Mouse (Mus musculus) cerebellum, adult 2 months (tissue): ENCODE data around the gene Srr. TPM values are rescaled to one million over a fixed set of nuclear protein-coding genes. Genes with fewer than 3 reads are reported as not detected.

Experiments used
- DNase-seq, 2 experiments: peaks; one replicate each; pipeline ENCODE4 v3.0.0; 2021
- H3K27ac ChIP-seq: fragments of 200-500 bp; 2 replicates; pipeline ENCODE4 v1.5.1; 2012; ENCODE audit warnings: low read length, control low read depth, inconsistent platforms; ENCODE audit not compliant: insufficient read depth
- H3K27me3 ChIP-seq: fragments of 200-500 bp; 2 replicates; pipeline ENCODE4 v1.6.1; 2012; ENCODE audit warnings: inconsistent platforms, mild to moderate bottlenecking, low read length, moderate library complexity; ENCODE audit not compliant: control insufficient read depth, insufficient read depth
- H3K4me1 ChIP-seq: fragments of 200-500 bp; 2 replicates; pipeline ENCODE4 v1.6.1; 2011; ENCODE audit warnings: low read length; ENCODE audit not compliant: control insufficient read depth, insufficient read depth
- H3K4me3 ChIP-seq: fragments of 200-500 bp; replicated peaks from 2 replicates; pipeline ENCODE3; 2011; ENCODE audit warnings: mild to moderate bottlenecking, low read depth, low read length, control low read depth; ENCODE audit not compliant: insufficient read depth
- CTCF ChIP-seq: fragments of 200-500 bp; IDR thresholded peaks from 2 replicates; pipeline ENCODE4 v1.5.1; 2011; ENCODE audit warnings: low read depth, mild to moderate bottlenecking, control low read depth, low read length, moderate library complexity, borderline replicate concordance; ENCODE audit not compliant: insufficient read depth
- POLR2A ChIP-seq: fragments of 200-500 bp; IDR thresholded peaks from 2 replicates; pipeline ENCODE4 v1.6.1; 2011; ENCODE audit warnings: low read length, control low read depth, borderline replicate concordance; ENCODE audit not compliant: insufficient read depth
- WGBS: fragments of 180-500 bp; shearing (Covaris S2); methylation state at CpG from one replicate; pipeline ENCODE4 v1.1.7; 2018; 5-methylcytosine and 5-hydroxymethylcytosine counted together
- polyA plus RNA-seq: library from polyadenylated mRNA; depleted of rRNA; stranded (reverse); fragments of >200 nt; gene quantifications from 2 replicates; pipeline ENCODE4 v1.2.3, GENCODE M21; 2012

Srr gene
- polyA plus RNA-seq, 1 experiment, result 36.5 TPM

DNA sequence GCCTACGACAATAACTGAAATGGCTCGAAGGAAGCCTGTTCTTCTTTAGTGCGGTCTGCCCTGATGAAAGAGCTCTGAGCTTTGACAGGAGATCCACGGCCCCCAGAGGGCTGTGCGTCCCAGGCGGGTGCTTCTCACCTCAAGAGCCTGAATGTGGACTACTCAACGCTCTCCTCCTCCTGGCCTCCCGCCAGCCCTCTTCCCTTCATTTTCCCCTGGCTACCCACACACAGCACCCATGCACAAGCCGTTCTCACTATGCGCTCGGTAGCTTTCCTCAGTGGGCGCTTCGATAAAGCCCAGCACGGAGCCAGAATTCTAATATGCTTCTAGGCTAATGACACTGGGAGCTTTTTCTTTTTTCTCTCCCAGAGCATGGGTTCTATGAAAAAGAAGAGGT lies 43.8 kb downstream of the Srr start:
- TF ChIP-seq CTCF (no peak), POLR2A (no peak)
- DNase-seq, result peak in 1 of 2 experiments; percentile 12
- Histone ChIP-seq H3K4me1 (peaks cover 9% of the 10 kb centered on the region), H3K27ac (no peak overlapping the region), H3K27me3 (no peaks in the 10 kb centered on the region), H3K4me3 (no peak overlapping the region)
- WGBS, result 76% methylated on average over 14 of the region's 14 CpGs

DNA sequence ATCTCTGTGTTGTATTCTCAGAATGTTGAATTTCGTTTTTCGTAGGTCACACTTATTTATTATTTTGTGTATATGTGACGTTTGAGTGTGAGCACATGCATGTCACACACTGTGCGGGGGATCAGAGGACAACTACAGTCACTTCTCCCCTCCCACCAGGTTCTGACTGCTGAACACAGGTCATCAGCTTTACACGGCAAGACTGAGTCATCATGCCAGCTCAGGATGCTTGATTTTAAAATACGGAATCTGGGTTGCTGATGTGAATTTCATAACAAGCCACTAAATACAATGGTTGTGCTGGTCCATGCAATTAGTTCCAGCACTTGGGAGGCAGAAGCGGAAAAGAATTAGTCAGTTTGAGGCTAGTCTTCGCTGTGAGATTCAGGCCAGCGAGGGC lies 44.7 kb downstream of the Srr start:
- Histone ChIP-seq H3K27me3 (no peaks in the 10 kb centered on the region), H3K4me3 (no peak overlapping the region), H3K4me1 (peaks cover 15% of the 10 kb centered on the region), H3K27ac (no peak overlapping the region)
- 90% methylated on average over 9 of the region's 9 CpGs for WGBS
- no peak for DNase-seq
- TF ChIP-seq POLR2A (no peak), CTCF (no peak)

GRCm38 (mm10) chr11:74876801-74877200 lies 48.9 kb downstream of the Srr start:
- Histone ChIP-seq H3K27ac (no peak overlapping the region), H3K4me3 (no peak overlapping the region), H3K4me1 (peaks cover 22% of the 10 kb centered on the region), H3K27me3 (no peaks in the 10 kb centered on the region)
- WGBS, result under 1% methylated on average over 9 of the region's 9 CpGs
- no peak for TF ChIP-seq CTCF
- TF ChIP-seq POLR2A, result no peak
- peak; percentile 65 to 80 for DNase-seq

- H3K4me1 ChIP-seq, result peaks cover 27% of the 10 kb centered on the region
- no peaks in the 10 kb centered on the region for H3K27me3 ChIP-seq
- 26% methylated on average over 3 of the region's 3 CpGs for WGBS
- DNase-seq, result peak; percentile 53 to 70
- TF ChIP-seq POLR2A (no peak), CTCF (peak; percentile 12; the same call in 1 of the 2 replicates)
- no peak overlapping the region for H3K4me3 ChIP-seq
- no peak overlapping the region for H3K27ac ChIP-seq
Observed at GRCm38 (mm10) chr11:74874630-74875029, 51.1 kb downstream of the Srr start.

GRCm38 (mm10) chr11:74870991-74871622 lies 54.6 kb downstream of the Srr start:
- TF ChIP-seq CTCF, result no peak
- no peak for TF ChIP-seq POLR2A

DNA sequence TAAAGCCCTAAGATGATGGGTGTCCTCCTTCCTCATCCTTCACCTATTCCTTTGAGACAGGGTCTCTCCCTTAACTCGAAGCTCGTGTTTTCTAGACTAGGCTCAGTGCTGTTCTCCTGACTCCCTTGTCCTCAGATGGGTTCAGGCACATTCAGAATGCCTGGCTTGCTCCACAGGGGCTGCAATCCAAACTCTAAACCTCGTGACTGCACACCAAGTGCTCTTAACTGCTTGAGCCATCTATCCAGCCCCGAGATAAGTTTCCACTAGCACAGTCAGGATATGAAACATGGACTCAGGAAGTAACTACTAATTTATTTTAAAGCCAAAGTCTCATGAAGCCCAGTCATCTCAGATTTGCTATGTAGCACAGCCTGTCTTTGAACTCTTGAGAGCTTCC lies 55.2 kb downstream of the Srr start:
- Histone ChIP-seq H3K4me1 (peaks cover 39% of the 10 kb centered on the region), H3K4me3 (no peak overlapping the region), H3K27ac (no peak overlapping the region), H3K27me3 (no peaks in the 10 kb centered on the region)
- DNase-seq, result no peak
- TF ChIP-seq CTCF (no peak), POLR2A (no peak)
- WGBS, result 82% methylated on average over 4 of the region's 4 CpGs

More at GRCm38 (mm10) chr11:74870991-74871622, 54.6 kb downstream of the Srr start:
- Histone ChIP-seq H3K4me1 (peaks cover 39% of the 10 kb centered on the region), H3K27ac (no peak overlapping the region), H3K27me3 (no peaks in the 10 kb centered on the region), H3K4me3 (no peak overlapping the region)
- 49% methylated on average over 12 of the region's 12 CpGs for WGBS
- peak in 1 of 2 experiments; percentile 35 for DNase-seq

GRCm38 (mm10) chr11:74869603-74870002 lies 56.1 kb downstream of the Srr start:
- WGBS, result 96% methylated on average over 6 of the region's 6 CpGs
- no peak overlapping the region for H3K27ac ChIP-seq
- H3K27me3 ChIP-seq, result no peaks in the 10 kb centered on the region
- DNase-seq, result no peak
- H3K4me1 ChIP-seq, result peaks cover 40% of the 10 kb centered on the region
- H3K4me3 ChIP-seq, result no peak overlapping the region
- TF ChIP-seq CTCF, result no peak
- TF ChIP-seq POLR2A, result no peak

GRCm38 (mm10) chr11:74868046-74868760 lies 57.5 kb downstream of the Srr start:
- 53% methylated on average over 13 of the region's 13 CpGs for WGBS
- no peak overlapping the region for H3K4me3 ChIP-seq
- H3K4me1 ChIP-seq, result peaks cover 32% of the 10 kb centered on the region
- H3K27me3 ChIP-seq, result no peaks in the 10 kb centered on the region
- TF ChIP-seq POLR2A (no peak), CTCF (no peak)
- H3K27ac ChIP-seq, result no peak overlapping the region
- peak; percentile 41 to 49 for DNase-seq
